Mouse (Mus musculus) small intestine, adult 2 months (tissue): ENCODE measurements at regions not wholly inside any gene's neighbourhood (a gene's known extent, or its start where the extent isn't known, plus 50 kb on each side); places are given as distances from the start of the nearest gene placed in this dataset.

ENCODE experiments used
- CTCF ChIP-seq: fragments of 200-500 bp; IDR thresholded peaks from 2 replicates; pipeline ENCODE4 v1.5.1; 2012; ENCODE audit warnings: low read depth, mild to moderate bottlenecking, control low read depth, inconsistent platforms, low read length, moderate library complexity, mixed read lengths; ENCODE audit not compliant: insufficient replicate concordance, insufficient read length; ENCODE audit errors: extremely low read depth
- POLR2A ChIP-seq: fragments of 200-500 bp; IDR thresholded peaks from 2 replicates; pipeline ENCODE4 v1.6.1; 2012; ENCODE audit warnings: low read depth, mild to moderate bottlenecking, control low read depth, inconsistent platforms, low read length, moderate library complexity

DNA sequence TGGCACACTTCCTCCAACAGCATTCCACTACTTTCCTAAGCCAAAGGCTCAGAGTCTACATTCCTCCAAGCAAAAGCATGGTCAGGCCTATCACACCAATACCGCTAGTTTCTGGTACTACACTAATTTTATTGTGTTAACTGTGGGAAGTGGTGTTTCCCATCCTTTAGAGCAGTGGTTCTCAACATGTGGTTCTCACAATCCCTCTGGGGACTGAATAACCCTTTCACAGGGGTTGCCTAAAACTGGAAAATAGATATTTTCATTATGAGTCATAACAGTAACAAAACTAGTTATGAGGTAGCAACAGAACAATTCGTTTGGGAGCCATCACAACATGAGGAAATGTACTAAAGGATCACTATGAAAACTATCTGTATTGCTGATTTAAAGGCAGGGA lies 74.2 kb upstream of the Cp start:
- TF ChIP-seq CTCF: no peak
- TF ChIP-seq POLR2A: no peak
